18 mouse cellular contexts compared by ENCODE assay signal in genomic region chr10:63267941-63268340, GRCm38 (mm10).
"Had no signal": no experiment of that assay in that cellular context is flagged by ENCODE, and none has a peak within 500 bp of the region (broad histone marks: within the 10 kb centered on the region; RNA-seq: fewer than 3 reads in every experiment).

No protein-coding gene starts in this region.

- H3K4me2 ChIP-seq: kidney, embryonic 15.5 days; midbrain, embryonic 11.5 days; stomach, embryonic 15.5 days had no signal

- H3K27me3 ChIP-seq: kidney, embryonic 15.5 days; stomach, embryonic 15.5 days had no signal

- H3K27ac ChIP-seq: kidney, embryonic 15.5 days; left cerebral cortex, adult 2 months; liver, embryonic 14.5 days; stomach, embryonic 15.5 days had no signal

- H3K9me3 ChIP-seq: kidney, embryonic 15.5 days; stomach, embryonic 15.5 days had no signal

- DNase-seq: kidney, adult 11 months; kidney, adult 8-10 months; kidney, postnatal 10 days; kidney, postnatal 36 days; layer of hippocampus, postnatal 36 days; lung, adult 2 months; lung, postnatal 14 days; lung, postnatal 4 days; midbrain, embryonic 14.5 days; retina, postnatal 1 day; right cerebral cortex, postnatal 25 days; spleen, adult 18-20 months; thymus, postnatal 25 days had no signal

- H3K4me1 ChIP-seq: kidney, embryonic 15.5 days; stomach, embryonic 15.5 days had no signal

- H3K9ac ChIP-seq: kidney, embryonic 15.5 days; liver, embryonic 14.5 days; stomach, embryonic 15.5 days had no signal

- H3K4me3 ChIP-seq: kidney, embryonic 15.5 days; left cerebral cortex, adult 2 months; stomach, embryonic 15.5 days had no signal
